Mouse (Mus musculus) gastrocnemius, postnatal 25 days (tissue): Measurements from ENCODE around the gene Tma16. TPM values are rescaled to one million over a fixed set of nuclear protein-coding genes. Genes with fewer than 3 reads are reported as not detected.

Source experiments
- total RNA-seq, 2 experiments: library from RNA; stranded (reverse); gene quantifications; 1 replicate in 1 of 2; 2 replicates in 1 of 2; pipeline ENCODE4 v1.2.3; 2021

Tma16 gene
- total RNA-seq, 2 experiments from 2014 or later = 3.8 to 4.7 TPM

Other genes with a start within 250 kb of the Tma16 start
- gene Tktl2, start 25.2 kb upstream of the Tma16 start, total RNA-seq = not detected
- gene Npy5r, start 201.6 kb upstream of the Tma16 start, total RNA-seq = not detected
- 1 to 10 TPM; 1.0 to 1.2 TPM for gene Npy1r, start 210.7 kb upstream of the Tma16 start, total RNA-seq